Mouse (Mus musculus) spleen, adult 18-20 months (tissue): ENCODE results near the gene Fggy.

Experiments
- DNase-seq, 2 experiments: peaks; one replicate each; pipeline ENCODE4 v3.0.0; 2022; ENCODE audit warnings: mixed read lengths in 2 of 2

Gene Fggy

GRCm38 (mm10) chr4:95862781-95863499 lies 305.6 kb downstream of the Fggy start:
- DNase-seq = no peak

DNA sequence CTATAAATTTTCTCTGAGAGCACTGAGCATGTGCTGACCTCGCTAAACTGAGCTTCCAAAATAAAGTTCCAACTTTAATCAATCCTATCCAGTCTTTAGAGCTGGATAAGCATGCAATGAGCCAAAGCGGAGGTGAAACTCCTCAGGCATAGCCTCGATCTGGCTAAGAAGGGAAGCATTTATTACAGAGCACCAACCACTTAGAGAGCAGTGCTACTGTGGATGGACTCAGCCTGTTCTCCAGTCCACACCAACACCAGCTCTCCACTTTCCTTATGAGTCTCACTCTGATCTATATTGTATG lies 306.1 kb downstream of the Fggy start:
- no peak for DNase-seq

DNA sequence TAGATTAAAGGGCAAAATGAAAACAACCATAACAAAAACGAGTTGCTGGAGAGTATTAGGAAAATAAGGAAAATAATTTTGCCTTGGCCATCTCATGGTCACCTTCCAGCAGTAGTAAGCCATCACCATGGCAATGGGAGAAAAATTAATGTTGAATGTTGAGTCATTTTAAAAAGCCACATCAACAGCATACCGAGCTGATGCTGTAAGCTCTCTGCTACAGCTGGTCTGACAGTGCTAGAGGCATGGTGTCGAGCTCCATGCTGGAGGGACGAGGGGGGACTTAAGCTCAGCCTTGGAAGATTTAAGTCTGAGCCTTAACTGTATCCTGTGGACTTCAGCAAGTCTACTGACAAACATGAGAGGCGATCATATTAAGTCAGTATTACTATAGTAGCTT lies 307.9 kb downstream of the Fggy start:
- no peak for DNase-seq

DNA sequence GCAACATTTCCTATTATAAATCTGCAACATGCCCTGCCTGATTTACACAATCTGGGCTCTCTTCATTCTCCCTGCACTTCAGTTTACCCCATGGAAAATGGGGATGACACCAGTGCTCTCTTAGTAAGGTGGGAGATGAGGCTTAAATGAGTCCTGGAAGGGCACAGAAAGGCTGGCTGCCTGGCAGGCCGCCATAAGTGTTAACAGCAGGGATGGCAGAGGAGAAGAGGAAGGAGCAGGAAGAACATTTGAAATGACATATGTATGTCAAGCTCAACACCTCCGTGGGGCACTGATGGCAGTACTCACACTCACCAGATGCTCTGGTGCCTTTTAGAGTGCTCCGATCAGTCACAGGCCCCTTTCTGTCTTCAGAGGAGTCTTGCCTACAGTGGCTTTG lies 308.6 kb downstream of the Fggy start:
- no peak for DNase-seq

- DNase-seq = no peak
Observed at GRCm38 (mm10) chr4:95867103-95867502, 309.8 kb downstream of the Fggy start.

DNA sequence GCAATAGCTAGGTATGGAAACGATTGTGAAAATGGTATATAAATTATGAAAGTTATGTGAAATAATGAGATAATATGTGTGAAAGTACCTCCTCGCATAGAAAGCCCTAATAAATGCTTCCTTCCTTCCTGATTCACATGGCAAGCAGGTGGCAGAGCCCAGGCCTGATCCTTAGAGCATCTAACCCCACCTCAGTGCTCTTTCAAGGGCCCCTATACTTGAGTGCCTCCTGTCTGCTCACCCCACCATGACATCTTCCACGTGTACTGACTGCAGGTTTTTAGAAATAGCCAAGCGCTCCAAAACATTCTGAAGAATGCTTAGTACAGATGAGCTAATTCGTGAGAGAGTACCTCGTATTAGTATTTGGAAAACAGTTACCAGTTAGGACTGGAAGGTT lies 311.0 kb downstream of the Fggy start:
- no peak for DNase-seq

DNA sequence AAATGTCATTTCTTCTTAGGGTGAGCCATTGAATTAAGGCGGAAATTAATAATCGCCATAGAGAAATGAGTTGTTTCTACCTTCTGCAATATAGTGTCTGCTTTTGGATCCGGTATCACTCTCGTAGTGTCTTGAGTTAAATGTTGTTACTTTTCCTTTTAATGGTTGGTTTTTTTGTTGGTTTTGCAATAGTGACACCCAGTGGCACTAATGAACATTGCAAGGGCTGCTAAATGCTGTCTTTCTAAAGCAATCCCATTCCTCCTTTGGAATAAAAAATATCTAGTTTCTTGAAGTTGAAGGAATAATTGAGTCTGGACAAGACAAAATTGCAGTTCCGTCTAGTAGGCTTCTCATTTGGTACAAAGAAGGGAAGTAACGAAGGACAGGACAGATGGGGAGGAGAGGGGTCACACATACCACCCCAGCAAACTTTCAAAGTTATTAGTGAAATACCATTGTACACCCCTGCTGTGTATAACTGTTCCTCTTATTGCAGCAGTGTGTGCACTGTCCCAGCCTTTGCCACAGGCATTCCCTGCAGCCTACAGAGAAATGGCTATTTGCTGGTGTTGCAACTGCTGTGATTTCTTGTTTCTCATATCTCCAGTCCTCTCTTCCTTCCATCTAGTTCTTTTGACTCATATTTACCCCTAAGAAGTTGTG lies 314.0 kb downstream of the Fggy start:
- DNase-seq = peak in 1 of 2 experiments; percentile 40

- DNase-seq = no peak
Observed at GRCm38 (mm10) chr4:95875896-95876295, 318.6 kb downstream of the Fggy start.

DNA sequence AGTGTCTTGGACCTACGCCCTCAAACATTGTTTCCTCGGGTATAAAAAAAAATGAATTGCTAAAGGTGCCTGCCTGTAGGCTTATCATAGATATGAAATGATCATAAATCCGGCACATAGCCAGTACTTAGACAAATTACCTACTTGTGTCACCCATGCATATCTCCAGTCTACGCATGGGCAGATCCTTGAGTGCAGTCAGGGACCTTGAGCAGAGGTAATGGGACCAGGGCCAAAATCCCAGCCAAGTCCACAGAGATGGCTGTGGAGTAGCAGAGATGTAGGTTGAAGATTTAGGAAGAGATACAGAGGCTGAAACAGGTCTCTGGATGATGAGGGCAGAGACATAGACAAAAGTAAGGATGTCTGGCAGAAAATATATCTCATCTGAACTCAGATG lies 320.1 kb downstream of the Fggy start:
- no peak for DNase-seq

DNA sequence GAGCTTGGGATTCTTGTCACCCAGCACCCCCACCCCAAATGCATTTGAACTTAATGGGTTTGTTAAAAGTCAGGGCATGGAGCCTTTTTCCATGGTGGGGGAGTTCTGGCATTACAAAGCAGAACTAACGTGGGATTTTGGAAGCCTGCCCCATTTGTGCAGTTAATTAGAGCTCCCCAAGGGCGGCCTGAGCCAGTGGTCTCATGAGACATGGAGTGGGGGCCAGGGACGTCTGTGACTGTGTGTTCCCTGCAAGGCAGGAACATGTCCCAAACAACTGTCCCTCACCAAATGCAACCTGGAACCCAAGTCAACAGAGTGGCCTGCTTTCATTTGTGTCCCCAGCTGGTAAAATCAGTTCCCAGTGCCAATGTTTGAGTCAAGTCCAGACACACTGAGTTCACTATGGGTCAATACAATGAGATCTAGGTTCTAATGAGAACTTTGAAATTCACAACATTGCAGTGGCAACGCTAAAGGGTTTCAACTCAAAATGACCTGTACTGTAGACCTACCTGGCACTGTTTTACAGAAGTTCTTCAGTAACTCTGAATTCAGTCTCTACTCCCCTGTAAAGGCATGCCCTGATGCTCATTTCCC lies 324.5 kb downstream of the Fggy start:
- no peak for DNase-seq

DNA sequence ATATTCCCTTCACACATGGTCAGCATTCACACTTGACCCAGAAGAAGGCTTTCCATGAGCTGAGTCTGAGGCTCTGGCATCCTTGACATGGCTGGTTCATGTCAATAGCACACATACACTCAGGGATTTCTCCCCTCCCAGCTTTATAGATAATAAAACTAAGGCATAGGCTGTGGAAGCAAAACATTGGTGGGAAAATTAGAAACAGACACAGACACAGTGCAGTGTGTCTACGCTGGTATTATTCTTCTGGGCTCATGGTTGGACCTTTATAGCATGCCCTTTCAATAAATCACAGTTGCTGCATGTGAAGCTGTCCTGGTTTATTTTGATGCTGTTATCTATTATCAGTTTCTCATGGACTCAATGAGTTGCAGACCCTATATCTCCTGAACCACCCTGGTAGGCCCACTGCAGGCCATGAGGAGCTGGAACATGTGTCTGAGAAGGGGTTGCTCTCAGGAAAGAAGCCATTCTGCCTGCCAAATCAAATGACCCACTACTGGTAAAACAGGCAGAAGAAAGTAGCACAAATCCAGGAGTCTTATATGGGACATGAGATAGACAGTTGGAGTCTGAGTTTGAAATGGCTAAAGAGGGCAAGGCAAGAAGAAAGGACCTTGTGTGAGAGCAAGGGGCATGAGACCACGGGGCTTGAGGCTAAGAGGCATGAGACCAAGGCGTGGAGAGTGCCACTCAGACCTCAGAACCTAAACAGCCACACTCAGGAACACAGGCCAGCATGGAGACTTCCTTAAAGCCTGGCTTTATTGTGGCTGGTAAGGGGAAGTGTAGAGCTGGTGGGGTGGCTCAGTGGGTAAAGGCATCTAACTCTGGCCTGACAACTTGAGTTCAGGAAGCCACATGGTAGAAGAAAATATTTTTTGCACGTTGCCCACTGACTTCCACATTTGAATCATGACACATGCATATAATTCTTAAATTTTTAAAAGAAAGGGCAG lies 327.2 kb downstream of the Fggy start:
- no peak for DNase-seq

GRCm38 (mm10) chr4:95895199-95895754 lies 338.0 kb downstream of the Fggy start:
- no peak for DNase-seq

DNA sequence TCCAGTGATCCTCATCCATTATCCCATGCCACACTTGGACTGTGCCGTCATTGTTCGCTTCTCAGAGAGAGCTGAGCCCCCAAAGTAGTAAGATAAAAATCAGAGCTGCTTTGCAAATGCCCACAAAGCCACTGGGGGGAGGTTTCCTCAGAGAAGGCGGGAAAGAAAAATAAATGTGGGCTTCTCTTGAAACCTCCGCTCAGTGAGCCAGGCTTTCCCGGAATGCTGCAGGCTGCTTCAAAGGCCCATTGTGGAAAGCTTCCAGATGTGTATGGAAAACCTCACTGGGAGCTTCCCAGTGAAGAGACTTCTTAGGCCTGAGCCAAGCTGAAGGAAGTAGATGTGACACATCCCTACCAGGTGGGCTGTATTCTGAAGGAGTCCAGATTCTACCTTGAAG lies 339.3 kb downstream of the Fggy start:
- DNase-seq = no peak

DNA sequence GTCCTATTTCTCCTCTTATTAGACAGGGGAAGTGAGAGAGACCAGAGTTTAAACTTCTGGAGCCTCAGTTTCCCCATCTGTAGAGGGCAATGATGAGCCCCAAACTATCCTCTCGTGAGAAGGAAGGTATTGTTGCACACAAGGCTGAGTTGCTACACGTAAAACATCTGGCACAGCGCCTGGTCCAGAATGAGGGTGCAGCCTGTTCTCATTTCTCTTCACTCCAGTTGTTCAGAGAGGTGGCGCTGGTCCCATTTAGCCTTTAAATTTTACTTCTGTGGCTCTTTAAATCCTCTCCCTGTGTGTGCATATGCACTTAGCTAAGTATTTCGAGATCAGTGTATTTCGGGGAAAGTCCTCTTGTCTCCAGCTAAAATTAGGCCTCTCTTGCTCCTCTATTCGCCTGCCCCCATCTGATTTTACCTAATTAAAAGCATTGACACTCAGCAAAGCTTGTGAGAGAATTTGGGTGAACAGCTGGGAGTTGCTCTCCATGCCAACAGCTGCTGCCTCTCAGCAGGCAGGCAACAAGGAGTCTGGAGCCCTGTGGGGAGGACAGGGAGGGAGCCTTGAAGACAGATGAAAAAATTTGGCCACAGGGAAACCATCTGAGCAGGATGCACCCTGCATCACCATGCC lies 340.0 kb downstream of the Fggy start:
- DNase-seq = no peak

DNA sequence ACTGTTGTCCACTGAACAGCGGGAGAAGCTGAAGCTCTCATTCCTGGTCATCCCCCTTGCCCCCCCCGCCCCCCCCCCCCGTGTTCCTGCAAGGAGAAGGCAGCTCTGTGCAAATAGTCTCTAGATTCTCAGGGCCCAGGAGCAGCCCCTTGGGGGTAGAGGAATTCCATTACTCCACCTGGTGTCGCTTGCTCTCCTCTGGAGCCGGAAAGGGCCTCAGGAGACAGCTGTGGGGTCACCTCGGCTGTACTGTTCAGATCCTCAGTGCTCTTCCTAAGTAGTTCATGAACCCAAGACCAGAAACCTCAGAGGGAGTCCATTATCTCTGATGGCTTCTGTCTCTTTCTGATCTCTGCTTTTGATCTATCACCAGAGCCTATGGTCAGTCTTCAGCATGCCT lies 341.4 kb downstream of the Fggy start:
- no peak for DNase-seq

DNA sequence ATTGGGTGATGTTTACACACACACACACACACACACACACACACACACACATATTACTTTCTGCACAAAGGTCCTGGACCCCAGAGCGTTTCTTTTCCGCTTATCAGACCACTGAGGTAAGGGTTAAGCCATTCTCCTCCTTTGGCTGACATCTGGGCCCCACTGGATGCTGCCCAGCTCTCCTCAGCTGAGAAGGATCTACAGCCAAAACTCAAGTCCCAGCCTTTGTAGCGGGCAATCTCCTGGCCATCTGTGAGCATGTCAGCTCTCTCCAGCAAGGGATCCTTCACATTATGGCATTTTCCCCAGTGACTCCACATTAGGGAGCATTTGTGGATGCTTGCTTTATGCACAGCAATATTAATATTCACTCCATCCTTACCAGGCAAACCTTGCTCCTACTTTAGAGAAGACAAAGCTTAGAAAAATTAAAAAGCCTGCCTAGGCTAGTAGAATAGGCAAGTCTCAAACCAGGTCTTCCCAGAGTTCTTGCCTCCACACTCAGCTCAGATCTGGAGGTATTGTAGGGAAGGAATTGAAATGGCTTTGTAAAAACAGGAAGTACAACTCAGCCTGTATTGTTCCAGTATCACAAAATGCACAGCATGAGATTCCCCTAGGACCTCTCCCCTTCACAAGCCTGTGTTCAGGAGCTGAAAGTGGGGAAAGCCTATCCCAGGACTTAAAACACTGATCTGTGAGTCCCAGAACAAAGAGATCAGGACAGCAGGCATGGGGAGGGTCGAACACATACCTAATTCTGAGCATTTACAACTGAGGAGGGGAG lies 342.8 kb downstream of the Fggy start:
- no peak for DNase-seq

GRCm38 (mm10) chr4:95900815-95901214 lies 343.5 kb downstream of the Fggy start:
- no peak for DNase-seq

GRCm38 (mm10) chr4:95906141-95906540 lies 348.8 kb downstream of the Fggy start:
- DNase-seq = no peak

- no peak for DNase-seq
Observed at GRCm38 (mm10) chr4:95909689-95910654, 352.7 kb downstream of the Fggy start.

DNA sequence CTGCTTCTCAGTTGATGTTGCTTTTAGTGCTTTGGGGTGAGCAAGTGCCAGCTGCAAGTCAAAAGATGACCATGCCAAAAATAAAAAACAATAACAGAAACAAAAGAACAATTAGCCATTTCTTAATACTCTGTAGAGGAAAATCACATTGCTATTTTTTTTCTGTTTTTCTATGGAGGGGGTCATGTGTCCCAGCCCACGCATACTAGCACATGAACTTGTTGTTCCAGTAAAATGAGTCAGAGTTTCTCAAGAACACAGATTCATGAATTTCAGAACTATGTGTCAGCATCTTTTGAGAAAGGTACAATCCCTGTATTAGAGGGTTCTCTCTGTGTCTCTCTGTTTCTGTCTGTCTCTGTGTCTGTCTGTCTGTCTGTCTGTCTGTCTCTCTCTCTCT lies 355.7 kb downstream of the Fggy start:
- DNase-seq = no peak
